Mouse (Mus musculus): Measurements from ENCODE around the gene Ankrd11. TPM values are rescaled to one million over a fixed set of nuclear protein-coding genes. Genes with fewer than 3 reads are reported as not detected.

The Ankrd11 gene
- total RNA-seq, 2 experiments from 2014 or later = 86.2 to 90.5 TPM

DNA sequence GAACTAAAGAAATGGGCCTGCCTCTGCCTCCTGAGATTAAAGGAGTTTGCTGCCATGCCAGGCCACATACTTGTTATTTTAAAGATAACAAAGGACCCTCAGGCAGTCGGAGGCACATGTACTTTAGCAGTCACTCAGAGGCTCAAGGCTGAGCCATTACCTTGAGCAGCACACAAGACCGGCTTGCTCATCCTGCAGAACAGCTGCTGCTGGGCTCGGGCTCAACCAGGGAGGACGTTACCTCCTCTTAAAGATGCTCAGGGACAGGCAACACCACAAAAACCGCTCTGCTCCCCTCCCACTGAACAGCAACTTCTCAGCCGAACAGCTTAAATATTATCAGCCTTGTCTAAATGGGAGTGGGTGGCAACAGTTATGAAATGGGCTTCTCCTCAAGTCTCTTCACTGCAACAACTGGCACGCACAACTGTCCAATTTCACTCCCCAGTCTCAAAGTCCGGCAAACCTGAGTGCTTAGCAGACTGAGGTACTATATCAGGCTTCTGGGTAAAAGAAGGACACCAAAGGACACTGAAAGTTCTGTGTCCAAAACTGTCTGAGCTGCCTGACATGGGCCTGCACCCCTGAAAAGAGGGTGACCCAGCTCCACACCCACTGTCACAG is 140.1 kb downstream of the Ankrd11 start:
- no peak for ATAC-seq (ENCODE audit: poor library complexity, severe bottlenecking)

- ATAC-seq (ENCODE audit: poor library complexity, severe bottlenecking) = no peak
Observed at GRCm38 (mm10) chr8:122901476-122901875, 140.6 kb downstream of the Ankrd11 start.

DNA sequence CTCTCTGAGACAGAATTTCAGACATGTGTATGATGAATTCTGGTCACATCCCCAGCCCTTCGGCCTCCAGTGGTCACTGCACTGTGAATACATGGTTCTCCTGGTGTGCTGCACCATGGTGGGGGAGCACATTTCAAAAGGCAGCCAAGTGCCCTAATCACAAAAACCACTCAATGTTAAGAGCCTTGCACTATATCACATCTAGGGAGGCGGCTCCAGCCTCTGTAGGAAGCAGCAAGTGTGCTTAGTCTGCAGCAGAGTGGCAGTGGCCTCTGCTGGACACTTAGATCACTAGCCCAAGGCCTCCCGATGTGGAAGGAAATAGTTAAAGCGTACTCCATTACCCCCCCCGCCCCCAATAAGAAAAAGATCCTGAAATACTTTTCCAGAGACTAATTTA is 143.0 kb downstream of the Ankrd11 start:
- ATAC-seq (ENCODE audit: poor library complexity, severe bottlenecking) = no peak

GRCm38 (mm10) chr8:122898473-122898872 is 143.6 kb downstream of the Ankrd11 start:
- ATAC-seq (ENCODE audit: poor library complexity, severe bottlenecking) = peak; percentile 87

GRCm38 (mm10) chr8:122898018-122898417 is 144.1 kb downstream of the Ankrd11 start:
- ATAC-seq (ENCODE audit: poor library complexity, severe bottlenecking) = no peak; the same call in 1 of the 2 replicates

- ATAC-seq (ENCODE audit: poor library complexity, severe bottlenecking) = no peak
Observed at GRCm38 (mm10) chr8:122897200-122897599, 144.9 kb downstream of the Ankrd11 start.

DNA sequence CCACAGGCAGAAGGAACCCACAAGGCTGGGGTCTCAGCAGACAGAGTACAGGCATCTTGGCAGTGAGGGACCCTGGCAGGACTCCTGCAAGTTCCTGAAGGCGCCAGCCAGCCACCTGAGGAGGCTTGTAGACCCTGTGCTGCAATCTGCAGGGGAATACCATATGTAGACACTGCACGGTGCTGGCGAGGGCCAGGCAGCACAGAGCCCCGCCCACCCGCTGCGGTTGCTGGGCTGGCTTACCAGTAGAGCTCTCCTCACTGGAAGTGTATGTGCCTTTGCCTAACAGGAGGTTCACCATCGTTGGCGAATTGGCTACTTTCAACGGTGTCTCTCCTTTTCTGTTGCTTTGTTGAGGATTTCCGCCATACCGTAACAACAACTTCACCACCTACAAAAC is 145.8 kb downstream of the Ankrd11 start:
- ATAC-seq (ENCODE audit: poor library complexity, severe bottlenecking) = no peak

- ATAC-seq (ENCODE audit: poor library complexity, severe bottlenecking) = no peak
Observed at GRCm38 (mm10) chr8:122893451-122893850, 148.6 kb downstream of the Ankrd11 start.

GRCm38 (mm10) chr8:122891440-122891839 is 150.6 kb downstream of the Ankrd11 start:
- ATAC-seq (ENCODE audit: poor library complexity, severe bottlenecking) = no peak

- no peak for ATAC-seq (ENCODE audit: poor library complexity, severe bottlenecking)
Observed at GRCm38 (mm10) chr8:122883671-122884070, 158.4 kb downstream of the Ankrd11 start.

DNA sequence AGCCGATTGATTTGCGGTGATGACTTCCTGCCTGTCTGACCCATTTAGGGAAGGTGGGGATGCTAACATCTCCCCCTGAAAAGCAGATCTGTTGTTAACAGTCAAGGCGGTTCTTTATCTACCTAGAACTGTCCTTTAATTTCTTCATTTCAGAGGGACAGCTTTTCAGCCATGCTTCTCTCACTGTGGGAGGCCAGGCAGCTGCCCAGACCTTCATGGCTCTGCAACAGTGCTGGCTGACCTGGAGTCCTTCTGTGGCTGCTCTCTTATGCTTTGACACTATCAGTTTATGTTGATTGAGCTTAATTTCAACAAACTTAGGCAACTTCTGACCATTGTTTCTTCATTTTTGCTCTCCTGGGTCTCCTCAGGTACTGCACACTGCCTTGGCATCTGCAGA is 161.8 kb downstream of the Ankrd11 start:
- no peak for ATAC-seq (ENCODE audit: poor library complexity, severe bottlenecking)

- ATAC-seq (ENCODE audit: poor library complexity, severe bottlenecking) = no peak
Observed at GRCm38 (mm10) chr8:122878231-122878630, 163.8 kb downstream of the Ankrd11 start.

GRCm38 (mm10) chr8:122875186-122875585 is 166.9 kb downstream of the Ankrd11 start:
- ATAC-seq (ENCODE audit: poor library complexity, severe bottlenecking) = no peak

DNA sequence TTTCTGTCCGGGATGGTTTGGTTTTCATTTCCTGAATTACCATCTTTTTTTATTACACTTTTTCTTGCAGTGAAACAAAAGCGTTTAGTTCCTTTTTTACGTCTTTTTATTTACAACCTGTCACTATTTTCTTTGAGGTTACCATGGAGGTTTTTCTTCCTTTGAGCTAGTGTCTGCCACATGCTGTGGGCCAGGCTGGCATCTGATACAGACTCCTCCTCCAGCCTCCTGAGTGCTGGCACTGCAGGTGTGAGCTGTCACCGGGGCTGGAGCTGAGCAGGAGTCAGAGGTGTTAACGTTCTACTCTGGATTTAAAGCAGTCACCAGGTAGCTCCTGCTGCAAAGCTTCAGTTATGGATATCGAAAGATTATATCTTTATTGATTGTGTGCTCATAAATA is 168.9 kb downstream of the Ankrd11 start:
- no peak for ATAC-seq (ENCODE audit: poor library complexity, severe bottlenecking)

- no peak for ATAC-seq (ENCODE audit: poor library complexity, severe bottlenecking)
Observed at GRCm38 (mm10) chr8:122871663-122872062, 170.4 kb downstream of the Ankrd11 start.

- peak; percentile 95 for ATAC-seq (ENCODE audit: poor library complexity, severe bottlenecking)
Observed at GRCm38 (mm10) chr8:122870377-122870863, 171.7 kb downstream of the Ankrd11 start.

- ATAC-seq (ENCODE audit: poor library complexity, severe bottlenecking) = no peak
Observed at GRCm38 (mm10) chr8:122867982-122868381, 174.1 kb downstream of the Ankrd11 start.

DNA sequence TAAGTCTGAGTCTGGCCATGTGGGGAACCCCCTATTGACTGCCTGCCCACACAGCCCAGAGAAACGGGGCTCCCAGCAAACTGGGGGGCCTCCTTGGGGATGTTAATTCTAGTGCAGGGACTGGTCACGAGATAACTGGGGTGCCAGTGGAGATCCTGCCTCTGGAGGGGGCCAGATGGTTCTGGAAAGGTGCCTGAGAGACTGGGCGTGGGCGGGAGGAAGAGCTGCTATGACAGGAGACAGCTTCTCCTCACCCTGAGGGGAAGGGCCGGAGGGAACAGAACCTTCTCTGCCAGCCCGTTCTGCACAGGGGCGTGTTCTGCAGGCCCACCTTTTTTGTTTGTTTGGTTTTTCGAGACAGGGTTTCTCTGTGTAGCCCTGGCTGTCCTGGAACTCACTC is 175.8 kb downstream of the Ankrd11 start:
- ATAC-seq (ENCODE audit: poor library complexity, severe bottlenecking) = no peak

DNA sequence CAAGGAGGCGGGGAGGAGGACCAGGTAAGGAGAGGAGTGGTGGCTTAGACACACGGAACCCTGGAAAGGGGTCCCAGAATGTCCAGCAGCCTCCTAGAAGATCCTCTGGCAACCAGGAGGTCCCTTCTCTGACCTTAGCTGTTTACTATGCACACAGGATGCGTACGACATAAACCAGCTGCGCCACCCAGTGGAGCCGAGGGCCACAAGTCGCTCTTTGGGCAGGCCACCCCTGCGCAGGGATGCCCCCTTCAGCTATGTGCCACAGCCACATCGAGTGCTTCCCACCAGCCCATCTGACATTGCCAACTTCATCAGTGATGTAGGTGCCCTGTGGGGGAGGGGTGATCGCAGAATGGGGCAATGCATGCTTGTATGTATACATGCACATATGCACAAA is 176.6 kb downstream of the Ankrd11 start:
- no peak; the same call in 1 of the 2 replicates for ATAC-seq (ENCODE audit: poor library complexity, severe bottlenecking)

GRCm38 (mm10) chr8:122864719-122865129 is 177.4 kb downstream of the Ankrd11 start:
- ATAC-seq (ENCODE audit: poor library complexity, severe bottlenecking) = no peak

DNA sequence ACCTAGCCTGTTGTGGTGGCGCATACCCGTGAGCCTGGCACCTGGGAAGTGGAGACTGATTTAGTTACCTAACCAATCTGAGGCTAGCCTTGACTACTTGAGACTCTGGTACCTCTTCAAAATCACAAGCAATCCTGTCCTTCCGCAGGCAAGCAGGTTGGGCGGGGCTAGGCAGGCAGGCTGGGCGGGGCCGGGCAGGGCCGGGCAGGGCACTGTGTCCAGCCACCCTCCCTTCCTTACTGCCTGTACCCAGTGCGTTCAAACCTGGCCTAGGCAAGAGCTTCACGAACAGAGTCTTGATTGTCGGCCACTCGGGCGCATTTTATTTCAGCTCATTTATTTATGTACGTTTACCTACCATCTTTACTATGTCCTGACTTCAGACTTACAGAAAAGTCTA is 182.2 kb downstream of the Ankrd11 start:
- no peak for ATAC-seq (ENCODE audit: poor library complexity, severe bottlenecking)

GRCm38 (mm10) chr8:122856288-122856687 is 185.8 kb downstream of the Ankrd11 start:
- no peak for ATAC-seq (ENCODE audit: poor library complexity, severe bottlenecking)

GRCm38 (mm10) chr8:122855123-122855522 is 187.0 kb downstream of the Ankrd11 start:
- no peak for ATAC-seq (ENCODE audit: poor library complexity, severe bottlenecking)

All from megakaryocyte, adult 5-6 weeks (primary cell).